Mouse (Mus musculus) hindbrain, postnatal 0 days (tissue): ENCODE measurements at regions not wholly inside any gene's neighbourhood (a gene's known extent, or its start where the extent isn't known, plus 50 kb on each side); places are given as distances from the start of the nearest gene placed in this dataset.

ENCODE experiments used
- ATAC-seq: fragments of 200-750 bp; cut with Nextera tagmentation; 2 replicates; pipeline ENCODE4 v1.8.0; 2017; ENCODE audit warnings: mild to moderate bottlenecking, moderate TSS enrichment, moderate library complexity
- DNase-seq: peaks from one replicate; pipeline ENCODE4 v3.0.0-alpha.2; 2015; ENCODE audit warnings: low spot score
- H3K27ac ChIP-seq: fragments of 300-500 bp; sonication (generic); 2 replicates; pipeline ENCODE4 v1.5.1; 2014; ENCODE audit warnings: mild to moderate bottlenecking
- H3K27me3 ChIP-seq: fragments of 300-500 bp; sonication (generic); 2 replicates; pipeline ENCODE4 v1.6.1; 2014; ENCODE audit warnings: low read length, mixed read lengths; ENCODE audit not compliant: insufficient read depth
- H3K36me3 ChIP-seq: fragments of 300-500 bp; sonication (generic); 2 replicates; pipeline ENCODE4 v1.6.1; 2014; ENCODE audit warnings: low read length, mixed read lengths; ENCODE audit not compliant: insufficient read depth
- H3K4me1 ChIP-seq: fragments of 300-500 bp; sonication (generic); 2 replicates; pipeline ENCODE4 v1.6.1; 2014; ENCODE audit warnings: antibody characterized with exemption, low read length, mixed read lengths; ENCODE audit not compliant: insufficient read depth
- H3K4me2 ChIP-seq: fragments of 300-500 bp; sonication (generic); 2 replicates; pipeline ENCODE4 v1.6.1; 2014; ENCODE audit warnings: low read depth, mild to moderate bottlenecking, low read length, moderate library complexity, mixed read lengths
- H3K4me3 ChIP-seq: fragments of 300-500 bp; sonication (generic); 2 replicates; pipeline ENCODE4 v1.5.1; 2014; ENCODE audit warnings: low read length
- H3K9ac ChIP-seq: fragments of 300-500 bp; sonication (generic); replicated peaks from 2 replicates; pipeline ENCODE4 v1.6.1; 2014; ENCODE audit warnings: mild to moderate bottlenecking, low read length, moderate library complexity, mixed read lengths
- H3K9me3 ChIP-seq: fragments of 300-500 bp; sonication (generic); 2 replicates; pipeline ENCODE4 v1.6.1; 2016; ENCODE audit warnings: low read length, mixed read lengths
- CTCF ChIP-seq: IDR thresholded peaks from 2 replicates; pipeline ENCODE4 v1.5.1; 2016; ENCODE audit warnings: antibody characterized with exemption, control low read depth, low read depth
- WGBS: fragments of 180-500 bp; shearing (Covaris S2); extraction: QIAGEN DNeasy Blood & Tissue Kit; methylation state at CpG from one replicate; pipeline ENCODE4 v1.1.7; 2014; 5-methylcytosine and 5-hydroxymethylcytosine counted together

DNA sequence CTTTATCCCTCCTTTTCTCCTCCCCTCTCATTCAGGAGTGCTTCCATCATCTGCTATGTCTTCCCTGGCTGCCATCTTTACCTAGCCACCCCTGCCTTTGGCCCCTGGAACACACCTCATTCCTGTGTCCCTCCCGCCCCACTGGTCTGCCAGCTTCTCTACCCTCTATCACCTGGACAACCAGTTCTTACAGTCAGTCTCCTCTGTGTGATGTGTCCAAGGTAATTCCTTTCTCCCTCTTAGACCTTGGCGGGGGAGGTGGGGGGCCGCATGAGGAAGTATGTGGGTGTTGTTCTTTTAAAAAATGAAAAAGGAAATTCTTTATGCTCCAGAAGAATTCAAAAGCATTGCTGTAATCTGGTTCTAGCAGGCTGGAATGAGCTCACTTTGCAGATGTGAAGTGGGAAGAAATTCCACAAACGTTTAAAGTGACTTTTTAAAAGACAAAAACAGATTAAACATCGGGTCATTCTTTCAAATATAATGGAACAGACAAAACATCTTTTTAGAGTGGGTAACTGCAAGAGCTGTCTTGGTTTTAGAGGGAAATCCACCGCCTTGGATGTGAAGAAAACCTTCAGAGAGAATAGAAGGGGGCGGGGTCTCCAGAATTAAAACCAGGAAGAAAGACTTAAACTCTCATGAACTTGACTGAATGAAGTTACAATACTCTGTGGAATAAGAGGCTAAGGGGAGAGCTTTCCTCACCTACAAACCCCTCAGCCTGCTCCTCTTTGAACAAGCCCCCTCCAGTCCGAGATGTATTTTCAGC lies 127.3 kb upstream of the Mvb12b start:
- TF ChIP-seq CTCF = no peak
- Histone ChIP-seq H3K4me3 (no peak overlapping the region), H3K27ac (no peak overlapping the region), H3K27me3 (no peaks in the 10 kb centered on the region), H3K9me3 (no peaks in the 10 kb centered on the region), H3K4me2 (no peak overlapping the region), H3K9ac (no peak overlapping the region), H3K36me3 (no peaks in the 10 kb centered on the region), H3K4me1 (peaks cover 4% of the 10 kb centered on the region; the same call in 1 of the 2 replicates)
- DNase-seq = no peak
- ATAC-seq = no peak
- WGBS = 74% methylated on average over 8 of the region's 8 CpGs

DNA sequence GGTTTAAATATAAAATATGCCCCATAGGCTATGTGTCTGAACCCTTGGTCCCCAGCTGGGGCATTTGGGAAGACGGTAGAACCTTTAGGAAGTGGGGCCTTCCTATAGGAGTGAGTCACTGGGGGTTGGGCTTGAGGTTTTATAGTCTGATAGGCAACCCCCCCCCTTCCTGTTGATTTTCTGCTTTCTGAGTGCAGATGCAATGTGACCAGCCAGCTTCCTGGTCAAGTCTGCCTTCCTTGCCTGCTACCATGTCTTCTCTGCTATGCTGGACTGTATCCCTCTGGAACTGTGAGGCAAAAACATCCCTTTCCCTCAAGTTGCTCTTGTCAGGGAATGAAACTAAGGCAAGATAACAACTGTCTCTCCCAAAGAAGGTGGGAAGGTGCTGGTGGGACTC lies 122.4 kb upstream of the Mvb12b start:
- Histone ChIP-seq H3K36me3 (no peaks in the 10 kb centered on the region), H3K4me2 (no peak overlapping the region), H3K9me3 (no peaks in the 10 kb centered on the region), H3K4me1 (no peaks in the 10 kb centered on the region), H3K27me3 (no peaks in the 10 kb centered on the region), H3K27ac (no peak overlapping the region), H3K9ac (no peak overlapping the region), H3K4me3 (no peak overlapping the region)
- TF ChIP-seq CTCF = no peak
- WGBS = 71% methylated on average over 1 of the region's 1 CpGs
- ATAC-seq (no peak), DNase-seq (no peak)

- H3K4me3 ChIP-seq = no peak overlapping the region
- WGBS = 95% methylated on average over 7 of the region's 7 CpGs
- no peaks in the 10 kb centered on the region for H3K36me3 ChIP-seq
- ATAC-seq (no peak), DNase-seq (no peak)
- H3K9me3 ChIP-seq = no peaks in the 10 kb centered on the region
- H3K27ac ChIP-seq = no peak overlapping the region
- no peak overlapping the region for H3K4me2 ChIP-seq
- H3K9ac ChIP-seq = no peak overlapping the region
- H3K4me1 ChIP-seq = no peaks in the 10 kb centered on the region
- H3K27me3 ChIP-seq = no peaks in the 10 kb centered on the region
- no peak for TF ChIP-seq CTCF
Observed at GRCm38 (mm10) chr2:34007916-34008315, 120.2 kb upstream of the Mvb12b start.

- Histone ChIP-seq H3K9ac (no peak overlapping the region), H3K4me1 (no peaks in the 10 kb centered on the region), H3K36me3 (no peaks in the 10 kb centered on the region), H3K27ac (no peak overlapping the region), H3K4me3 (no peak overlapping the region), H3K27me3 (no peaks in the 10 kb centered on the region), H3K9me3 (no peaks in the 10 kb centered on the region), H3K4me2 (no peak overlapping the region)
- no peak for TF ChIP-seq CTCF
- 97% methylated on average over 7 of the region's 7 CpGs for WGBS
- DNase-seq (no peak), ATAC-seq (no peak)
Observed at GRCm38 (mm10) chr2:33997106-33997505, 109.4 kb upstream of the Mvb12b start.

GRCm38 (mm10) chr2:33996331-33996730 lies 108.6 kb upstream of the Mvb12b start:
- Histone ChIP-seq H3K9me3 (no peaks in the 10 kb centered on the region), H3K4me2 (no peak overlapping the region), H3K9ac (no peak overlapping the region), H3K4me3 (no peak overlapping the region), H3K4me1 (no peaks in the 10 kb centered on the region), H3K27ac (no peak overlapping the region), H3K36me3 (no peaks in the 10 kb centered on the region), H3K27me3 (no peaks in the 10 kb centered on the region)
- 90% methylated on average over 2 of the region's 2 CpGs for WGBS
- TF ChIP-seq CTCF = no peak
- ATAC-seq (no peak), DNase-seq (no peak)

DNA sequence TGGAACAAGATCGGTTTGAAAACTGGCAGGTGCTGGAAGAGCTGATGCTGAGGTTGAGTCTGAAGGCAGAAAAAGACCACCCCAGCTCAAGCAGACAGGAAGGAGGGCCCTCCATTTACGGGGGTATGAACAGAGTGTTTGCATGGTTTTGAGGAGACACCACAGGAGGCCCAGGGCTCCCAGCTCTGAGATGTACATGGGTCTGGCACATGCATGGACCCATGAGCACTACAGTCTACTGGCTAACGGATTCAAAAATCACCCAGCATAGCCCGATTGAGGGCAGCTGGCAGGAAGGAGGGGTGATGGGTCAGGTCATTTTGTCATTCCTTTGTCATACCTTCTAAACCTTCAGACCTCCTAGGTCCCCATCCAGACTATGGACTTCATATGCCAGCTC lies 103.6 kb upstream of the Mvb12b start:
- 85% methylated on average over 4 of the region's 4 CpGs for WGBS
- TF ChIP-seq CTCF = no peak
- Histone ChIP-seq H3K27ac (no peak overlapping the region), H3K9ac (no peak overlapping the region), H3K4me2 (no peak overlapping the region), H3K4me3 (no peak overlapping the region), H3K9me3 (no peaks in the 10 kb centered on the region), H3K36me3 (no peaks in the 10 kb centered on the region), H3K4me1 (no peaks in the 10 kb centered on the region), H3K27me3 (no peaks in the 10 kb centered on the region)
- ATAC-seq = no peak
- DNase-seq = no peak

DNA sequence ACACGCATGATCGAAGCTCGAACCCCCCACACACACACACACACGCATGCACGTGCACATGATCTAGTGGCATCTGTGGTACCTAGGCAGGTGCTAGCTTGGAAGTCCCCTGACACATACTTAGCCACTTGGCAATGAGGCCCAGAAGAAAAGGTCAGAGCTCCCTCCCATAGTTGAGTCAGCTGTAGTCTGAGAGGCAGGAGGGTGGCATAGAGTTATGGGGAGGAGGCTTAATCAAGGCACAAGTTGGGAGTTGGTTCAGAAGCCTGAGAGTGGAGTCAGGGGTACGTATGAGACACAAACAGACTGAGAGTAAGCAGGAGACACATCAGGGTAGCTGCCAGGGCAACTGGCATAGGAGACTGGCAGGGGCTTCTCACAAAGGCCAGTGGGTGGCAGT lies 103.0 kb upstream of the Mvb12b start:
- no peak for TF ChIP-seq CTCF

More for the DNA sequence above, 103.0 kb upstream of the Mvb12b start:
- ATAC-seq = no peak
- Histone ChIP-seq H3K4me3 (no peak overlapping the region), H3K36me3 (no peaks in the 10 kb centered on the region), H3K9me3 (no peaks in the 10 kb centered on the region), H3K27ac (no peak overlapping the region), H3K27me3 (no peaks in the 10 kb centered on the region), H3K9ac (no peak overlapping the region), H3K4me1 (no peaks in the 10 kb centered on the region), H3K4me2 (no peak overlapping the region)
- DNase-seq = no peak
- 89% methylated on average over 6 of the region's 6 CpGs for WGBS
